Mouse (Mus musculus) liver, adult 2 months (tissue): ENCODE data around the gene Mthfd1l.

Experiments
- CTCF ChIP-seq: fragments of 200-500 bp; IDR thresholded peaks from 2 replicates; pipeline ENCODE4 v1.5.1; 2011; ENCODE audit warnings: low read depth, low read length, control low read depth
- POLR2A ChIP-seq: fragments of 200-500 bp; IDR thresholded peaks from 2 replicates; pipeline ENCODE4 v1.6.1; 2011; ENCODE audit warnings: low read length, control low read depth; ENCODE audit not compliant: insufficient read depth; ENCODE audit errors: extremely low read depth

DNA sequence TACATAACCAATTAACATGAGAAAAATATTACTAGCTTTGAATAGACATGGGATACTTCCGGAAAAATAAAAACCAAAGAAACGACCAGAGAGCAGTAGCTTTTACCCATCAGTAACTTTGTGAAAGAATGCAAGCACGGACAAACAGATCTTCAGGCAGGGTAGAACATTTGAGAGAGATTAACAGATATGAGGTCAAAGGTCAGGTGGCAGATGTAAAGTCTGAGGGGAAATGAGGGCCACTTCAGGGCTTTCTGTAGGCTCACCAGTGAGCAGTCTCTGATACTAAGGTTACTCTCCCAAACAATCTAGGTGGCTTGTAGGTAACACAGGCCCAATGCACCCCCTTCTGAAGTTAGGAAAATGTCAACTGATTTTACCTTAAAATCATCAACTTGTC lies 3.9 kb upstream of the Mthfd1l start:
- TF ChIP-seq POLR2A (no peak), CTCF (no peak)
